Mouse (Mus musculus) liver, embryonic 11.5 days (tissue): ENCODE measurements around the gene Soat1. TPM values are rescaled to one million over a fixed set of nuclear protein-coding genes. Genes with fewer than 3 reads are reported as not detected.

ENCODE experiments used
- ATAC-seq: fragments of 200-750 bp; cut with Nextera tagmentation; replicated peaks from 2 replicates; pipeline ENCODE4 v1.8.0; 2017; ENCODE audit warnings: moderate number of reproducible peaks, mild to moderate bottlenecking, moderate TSS enrichment, moderate library complexity; ENCODE audit not compliant: low FRiP score
- DNase-seq: peaks from one replicate; pipeline ENCODE4 v3.0.0-alpha.2; 2017; ENCODE audit warnings: low spot score
- H3K27ac ChIP-seq: fragments of 300-500 bp; sonication (generic); 2 replicates; pipeline ENCODE4 v1.5.1; 2014; ENCODE audit warnings: mild to moderate bottlenecking, low read depth, low read length, control low read depth
- H3K27me3 ChIP-seq: fragments of 300-500 bp; sonication (generic); replicated peaks from 2 replicates; pipeline ENCODE4 v1.6.1; 2014; ENCODE audit warnings: low read length, mixed read lengths; ENCODE audit not compliant: control insufficient read depth, insufficient read depth
- H3K36me3 ChIP-seq: fragments of 300-500 bp; sonication (generic); 2 replicates; pipeline ENCODE4 v1.6.1; 2014; ENCODE audit warnings: mild to moderate bottlenecking, low read length, moderate library complexity, mixed read lengths; ENCODE audit not compliant: control insufficient read depth, insufficient read depth
- H3K4me1 ChIP-seq: fragments of 300-500 bp; sonication (generic); replicated peaks from 2 replicates; pipeline ENCODE4 v1.6.1; 2014; ENCODE audit warnings: low read length, mixed read lengths; ENCODE audit not compliant: control insufficient read depth, insufficient read depth
- H3K4me2 ChIP-seq: fragments of 300-500 bp; sonication (generic); 2 replicates; pipeline ENCODE4 v1.6.1; 2014; ENCODE audit warnings: mild to moderate bottlenecking, control low read depth, moderate library complexity
- H3K4me3 ChIP-seq: fragments of 300-500 bp; sonication (generic); 2 replicates; pipeline ENCODE4 v1.5.1; 2014; ENCODE audit warnings: low read depth, low read length, control low read depth
- H3K9ac ChIP-seq: fragments of 300-500 bp; sonication (generic); 2 replicates; pipeline ENCODE4 v1.6.1; 2014; ENCODE audit warnings: low read depth, low read length, control low read depth
- H3K9me3 ChIP-seq: fragments of 300-500 bp; sonication (generic); 2 replicates; pipeline ENCODE4 v1.6.1; 2016; ENCODE audit warnings: low read length, inconsistent platforms, mixed read lengths; ENCODE audit not compliant: control insufficient read depth
- WGBS: fragments of 180-500 bp; shearing (Covaris S2); extraction: QIAGEN DNeasy Blood & Tissue Kit; methylation state at CpG from one replicate; pipeline ENCODE4 v1.1.7; 2014; 5-methylcytosine and 5-hydroxymethylcytosine counted together
- polyA plus RNA-seq: library from polyadenylated mRNA; unstranded; fragments of >200 nt; fragmentation: Nextera tagmentation; extraction: Ambion mirVana; gene quantifications from 2 replicates; pipeline ENCODE4 v1.2.1, GENCODE M21; 2014

Gene Soat1
- polyA plus RNA-seq, 1 experiment from 2014 or later, result 29.3 TPM

DNA sequence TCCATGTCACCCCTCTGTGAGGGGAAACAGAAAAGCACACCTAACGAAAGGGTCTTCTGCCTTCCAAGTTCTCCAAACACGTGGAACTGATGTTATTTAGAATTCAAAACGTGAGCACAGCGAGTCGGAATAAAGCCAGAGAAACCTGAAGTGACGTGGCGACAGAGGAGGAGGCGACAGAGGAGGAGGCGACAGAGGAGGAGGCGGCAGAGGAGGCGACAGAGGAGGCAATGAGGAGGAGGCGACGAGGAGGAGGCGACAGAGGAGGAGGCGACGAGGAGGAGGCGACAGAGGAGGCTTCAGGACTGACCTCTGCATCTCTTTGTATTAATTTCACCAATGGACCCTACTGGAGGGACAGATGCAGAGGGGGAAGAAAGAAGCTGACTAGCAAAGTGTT, 24.4 kb downstream of the Soat1 start:
- H3K27ac ChIP-seq, result no peak overlapping the region
- 82% methylated on average over 17 of the region's 17 CpGs for WGBS
- 0 out of 2 replicates have a peak, but pooled peaks cover 3% of the 10 kb centered on the region for H3K36me3 ChIP-seq
- 0 out of 2 replicates have a peak, but pooled peaks cover under 1% of the 10 kb centered on the region for H3K4me1 ChIP-seq
- ATAC-seq (no peak), DNase-seq (no peak)
- no peaks in the 10 kb centered on the region for H3K9me3 ChIP-seq
- H3K27me3 ChIP-seq, result no peaks in the 10 kb centered on the region
- H3K4me3 ChIP-seq, result no peak overlapping the region
- no peak overlapping the region for H3K9ac ChIP-seq
- no peak overlapping the region for H3K4me2 ChIP-seq

DNA sequence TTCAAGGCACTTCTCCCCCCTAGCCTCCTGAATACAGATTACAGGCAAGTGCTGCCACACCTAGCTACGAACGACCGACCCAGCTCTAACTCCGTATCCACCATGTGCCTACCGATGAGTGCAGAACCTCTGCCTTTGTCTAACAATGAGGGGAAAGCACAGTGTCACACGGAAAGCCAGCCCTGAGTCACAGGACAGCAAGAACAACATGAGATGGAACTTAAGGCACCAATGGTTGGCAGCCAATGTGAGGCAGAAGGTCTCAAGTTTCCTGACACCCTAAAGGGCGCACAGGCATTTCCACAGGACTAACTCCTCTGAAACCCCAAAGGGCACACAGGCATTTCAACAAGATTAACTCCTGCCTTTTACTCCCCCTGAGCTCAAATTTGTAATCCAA, 25.0 kb downstream of the Soat1 start:
- no peak overlapping the region for H3K9ac ChIP-seq
- H3K4me1 ChIP-seq, result no peaks in the 10 kb centered on the region
- H3K27ac ChIP-seq, result no peak overlapping the region
- no peaks in the 10 kb centered on the region for H3K27me3 ChIP-seq
- WGBS, result 87% methylated on average over 7 of the region's 7 CpGs
- no peak overlapping the region for H3K4me3 ChIP-seq
- ATAC-seq, result no peak
- no peak for DNase-seq
- no peak overlapping the region for H3K4me2 ChIP-seq
- 0 out of 2 replicates have a peak, but pooled peaks cover 3% of the 10 kb centered on the region for H3K36me3 ChIP-seq
- no peaks in the 10 kb centered on the region for H3K9me3 ChIP-seq

DNA sequence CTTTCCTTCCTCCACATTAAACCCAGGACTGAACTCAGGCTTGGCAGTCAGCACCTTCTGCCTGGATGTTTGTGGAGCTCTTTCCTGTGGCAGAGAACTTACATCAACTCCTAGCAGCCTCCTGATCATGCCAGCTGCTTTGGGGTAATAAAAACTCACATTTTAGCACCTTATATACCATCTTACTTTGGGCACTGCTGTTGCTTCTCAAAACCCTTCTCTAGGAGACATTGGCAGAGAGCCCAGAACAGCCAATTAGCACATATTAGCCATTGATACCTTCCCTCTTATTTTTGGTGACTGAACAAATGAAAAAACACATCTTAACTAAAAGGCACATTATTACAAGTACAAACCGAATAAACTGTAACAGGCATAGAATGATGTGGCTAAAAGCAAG, 29.1 kb downstream of the Soat1 start:
- peaks cover 6% of the 10 kb centered on the region for H3K36me3 ChIP-seq
- no peak overlapping the region for H3K27ac ChIP-seq
- ATAC-seq (no peak), DNase-seq (no peak)
- H3K4me3 ChIP-seq, result no peak overlapping the region
- 88% methylated on average over 1 of the region's 1 CpGs for whole genome bisulfite sequencing
- H3K4me2 ChIP-seq, result no peak overlapping the region
- H3K9me3 ChIP-seq, result no peaks in the 10 kb centered on the region
- H3K27me3 ChIP-seq, result no peaks in the 10 kb centered on the region
- H3K4me1 ChIP-seq, result no peaks in the 10 kb centered on the region
- no peak overlapping the region for H3K9ac ChIP-seq

DNA sequence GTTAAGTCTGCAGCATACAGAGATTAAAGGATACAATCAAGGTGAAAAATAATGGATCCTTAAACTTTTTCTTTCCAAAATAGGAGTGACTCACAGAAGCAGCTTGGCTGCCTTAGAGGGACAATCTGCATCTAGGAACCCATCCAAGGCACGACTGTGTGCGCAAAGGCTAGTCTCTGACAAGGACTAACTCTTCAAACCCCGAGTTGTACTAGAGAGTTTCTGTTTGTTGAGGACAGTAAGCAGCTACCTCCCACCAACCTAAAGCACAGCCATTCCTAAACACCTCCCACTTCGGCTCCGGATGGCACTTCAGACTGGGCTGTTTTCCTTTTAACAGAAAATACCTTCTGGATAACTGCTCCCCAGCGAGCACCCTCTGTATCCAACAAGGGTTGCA, 31.4 kb downstream of the Soat1 start:
- no peak for DNase-seq
- Histone ChIP-seq H3K4me1 (no peaks in the 10 kb centered on the region), H3K27me3 (no peaks in the 10 kb centered on the region), H3K36me3 (peaks cover 8% of the 10 kb centered on the region), H3K9me3 (no peaks in the 10 kb centered on the region), H3K4me2 (no peak overlapping the region), H3K9ac (no peak overlapping the region), H3K4me3 (no peak overlapping the region), H3K27ac (no peak overlapping the region)
- 84% methylated on average over 6 of the region's 6 CpGs for WGBS
- ATAC-seq, result no peak

DNA sequence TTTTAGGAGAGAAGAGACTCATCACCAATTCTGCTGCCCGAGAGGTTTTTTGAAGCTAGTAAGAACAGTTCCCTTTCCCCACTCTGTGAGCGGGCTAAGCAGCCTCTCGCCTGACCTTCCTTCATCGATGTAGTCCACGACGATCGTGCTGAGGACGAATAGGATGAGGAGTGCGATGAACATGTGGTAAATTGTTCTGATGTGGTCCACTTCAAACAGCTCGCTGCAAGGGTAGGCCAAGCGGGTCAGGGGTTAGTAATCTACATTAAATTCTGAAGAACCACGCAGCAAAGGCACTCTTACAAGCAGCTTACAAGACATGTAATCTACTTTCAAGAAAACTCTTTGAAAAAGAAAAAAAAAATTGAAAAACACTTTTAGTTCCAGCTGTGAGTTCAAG, 31.9 kb downstream of the Soat1 start:
- ATAC-seq (no peak), DNase-seq (no peak)
- Histone ChIP-seq H3K27ac (no peak overlapping the region), H3K4me2 (no peak overlapping the region), H3K36me3 (peaks cover 11% of the 10 kb centered on the region), H3K4me3 (no peak overlapping the region), H3K9ac (no peak overlapping the region), H3K27me3 (no peaks in the 10 kb centered on the region), H3K4me1 (no peaks in the 10 kb centered on the region), H3K9me3 (no peaks in the 10 kb centered on the region)
- WGBS, result 90% methylated on average over 12 of the region's 12 CpGs

DNA sequence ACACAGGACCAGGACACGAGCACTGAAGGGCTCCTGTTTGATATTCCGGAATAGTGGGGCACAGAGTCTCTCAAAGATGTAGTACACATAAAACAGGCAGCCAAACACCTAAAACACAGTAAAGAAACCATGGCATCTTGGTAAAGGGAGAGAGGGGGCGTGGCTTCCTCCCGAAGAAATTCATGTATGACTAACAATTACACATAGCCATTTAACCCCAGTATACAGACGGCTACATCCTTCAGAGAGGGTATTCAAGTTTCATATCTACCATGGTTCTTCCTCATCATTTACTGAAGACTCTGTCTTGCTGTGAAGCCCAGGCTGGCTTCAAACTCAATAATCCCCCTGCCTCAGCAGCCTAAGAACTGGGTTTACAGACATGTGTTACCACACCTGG, 36.4 kb downstream of the Soat1 start:
- DNase-seq (no peak), ATAC-seq (no peak)
- Histone ChIP-seq H3K4me1 (no peaks in the 10 kb centered on the region), H3K4me3 (no peak overlapping the region), H3K36me3 (peaks cover 18% of the 10 kb centered on the region), H3K27ac (no peak overlapping the region), H3K9ac (no peak overlapping the region), H3K4me2 (no peak overlapping the region), H3K9me3 (no peaks in the 10 kb centered on the region), H3K27me3 (no peaks in the 10 kb centered on the region)
- 85% methylated on average over 5 of the region's 5 CpGs for WGBS

DNA sequence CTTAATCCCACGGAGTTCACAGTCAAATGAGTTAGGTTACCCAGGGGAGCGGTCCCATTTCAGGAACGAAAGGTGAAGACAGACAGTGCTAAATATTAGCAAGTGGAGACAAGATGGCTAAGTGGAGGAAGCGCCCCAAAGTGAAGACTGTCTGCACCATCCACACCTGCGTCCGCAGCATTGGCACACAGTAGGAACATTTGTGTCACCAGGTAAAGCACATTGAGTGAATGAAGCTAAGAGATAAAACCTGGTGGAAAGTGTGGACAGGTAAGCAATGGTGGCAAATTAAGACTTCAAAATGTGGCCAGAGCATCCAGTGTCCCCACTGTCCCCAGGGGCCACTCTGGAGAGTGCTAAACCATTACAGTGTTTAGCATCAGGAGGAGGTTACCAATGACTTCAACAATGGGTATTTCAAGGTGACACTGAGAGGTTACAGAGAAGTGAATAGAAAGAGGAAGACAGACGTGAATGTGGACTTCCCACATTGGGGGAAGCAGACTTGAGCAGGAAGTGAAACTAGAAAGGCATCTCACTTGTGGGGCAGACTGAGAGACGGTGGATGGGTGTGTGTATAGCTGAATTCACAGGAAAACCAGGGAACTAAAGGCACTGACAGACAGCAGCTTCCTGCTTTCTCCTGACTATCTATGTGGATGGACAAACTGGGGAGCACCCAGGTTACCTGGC, 37.0 kb downstream of the Soat1 start:
- Histone ChIP-seq H3K4me3 (no peak overlapping the region), H3K27ac (no peak overlapping the region), H3K9ac (no peak overlapping the region), H3K36me3 (peaks cover 19% of the 10 kb centered on the region), H3K4me1 (no peaks in the 10 kb centered on the region), H3K27me3 (no peaks in the 10 kb centered on the region), H3K9me3 (no peaks in the 10 kb centered on the region), H3K4me2 (no peak overlapping the region)
- 81% methylated on average over 8 of the region's 8 CpGs for WGBS
- ATAC-seq (no peak), DNase-seq (no peak)

DNA sequence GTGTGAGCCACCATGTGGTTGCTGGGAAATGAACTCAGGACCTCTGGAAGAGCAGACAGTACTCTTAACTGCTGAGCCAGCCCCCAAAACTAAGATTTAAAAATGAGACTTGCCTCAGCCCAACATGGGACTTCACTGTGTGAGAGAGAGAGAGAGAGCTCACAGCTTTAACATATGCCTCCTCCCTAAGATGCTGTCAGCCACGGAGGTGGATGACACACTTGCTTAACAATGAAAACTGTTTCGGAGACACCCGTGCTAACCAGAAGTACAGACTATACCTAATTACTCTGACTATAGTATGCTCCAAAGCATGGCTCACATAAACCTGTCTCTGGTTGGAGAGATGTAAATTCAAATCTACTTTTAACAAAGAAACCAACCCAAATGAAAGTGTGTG, 40.6 kb downstream of the Soat1 start:
- no peaks in the 10 kb centered on the region for H3K27me3 ChIP-seq
- DNase-seq (no peak), ATAC-seq (no peak)
- H3K4me3 ChIP-seq, result no peak overlapping the region
- no peak overlapping the region for H3K27ac ChIP-seq
- no peaks in the 10 kb centered on the region for H3K9me3 ChIP-seq
- WGBS, result 83% methylated on average over 3 of the region's 3 CpGs
- peaks cover 23% of the 10 kb centered on the region for H3K36me3 ChIP-seq
- no peak overlapping the region for H3K9ac ChIP-seq
- no peak overlapping the region for H3K4me2 ChIP-seq
- no peaks in the 10 kb centered on the region for H3K4me1 ChIP-seq

DNA sequence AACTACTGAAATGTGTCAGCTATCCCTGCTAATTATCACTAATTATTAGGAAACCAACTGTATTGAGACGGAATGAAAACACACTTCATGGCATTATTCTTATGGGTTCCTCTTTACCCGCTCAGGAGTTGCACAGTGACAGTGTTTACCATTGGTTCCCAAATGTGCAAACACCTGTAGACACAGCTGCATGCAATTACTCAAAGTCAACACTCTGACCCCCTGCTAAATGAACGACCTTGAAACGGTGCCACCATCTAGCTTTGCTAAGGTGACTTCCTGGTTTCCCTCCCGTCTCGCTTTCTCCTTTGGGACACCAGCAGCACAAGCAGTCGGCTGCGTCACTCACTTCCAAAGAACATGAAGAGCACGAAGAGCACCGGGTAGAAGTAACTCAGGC, 41.6 kb downstream of the Soat1 start:
- Histone ChIP-seq H3K9ac (no peak overlapping the region), H3K9me3 (no peaks in the 10 kb centered on the region), H3K27ac (no peak overlapping the region), H3K4me2 (no peak overlapping the region), H3K4me1 (no peaks in the 10 kb centered on the region), H3K4me3 (no peak overlapping the region), H3K36me3 (peaks cover 20% of the 10 kb centered on the region), H3K27me3 (no peaks in the 10 kb centered on the region)
- ATAC-seq (no peak), DNase-seq (no peak)
- 84% methylated on average over 10 of the region's 10 CpGs for whole genome bisulfite sequencing
